Mouse (Mus musculus): Measurements from ENCODE around the gene Chst3. TPM values are rescaled to one million over a fixed set of nuclear protein-coding genes. Genes with fewer than 3 reads are reported as not detected.
"Not testable (repeated sequence)": the region's sequence is repeated elsewhere in the genome, so short reads cannot be mapped to it uniquely, and the experiment has no call there.

Gene Chst3
- polyA plus RNA-seq, 1 experiment: not detected

GRCm38 (mm10) chr10:60172306-60172705 is 46.8 kb downstream of the Chst3 start:
- peaks cover 7% of the 10 kb centered on the region for H3K4me1 ChIP-seq (ENCODE audit: control insufficient read depth, insufficient read depth, low read length)
- 87% methylated on average over 4 of the region's 4 CpGs for WGBS
- H3K27ac ChIP-seq (ENCODE audit: insufficient read depth, low read depth, low read length): no peak overlapping the region
- TF ChIP-seq POLR2A (IDR thresholded peaks at IDR 0.05; ENCODE audit: insufficient read depth, low read depth, low read length) (no peak), CTCF (IDR thresholded peaks at IDR 0.05; ENCODE audit: insufficient read depth, low read depth, low read length) (no peak)
- no peak overlapping the region for H3K4me3 ChIP-seq (ENCODE audit: insufficient read depth, low read depth, low read length)

- whole genome bisulfite sequencing: 99% methylated on average over 5 of the region's 5 CpGs
- Histone ChIP-seq H3K27ac (ENCODE audit: insufficient read depth, low read depth, low read length) (no peak overlapping the region), H3K4me1 (ENCODE audit: control insufficient read depth, insufficient read depth, low read length) (peaks cover 7% of the 10 kb centered on the region), H3K4me3 (ENCODE audit: insufficient read depth, low read depth, low read length) (no peak overlapping the region)
- TF ChIP-seq CTCF (IDR thresholded peaks at IDR 0.05; ENCODE audit: insufficient read depth, low read depth, low read length) (no peak), POLR2A (IDR thresholded peaks at IDR 0.05; ENCODE audit: insufficient read depth, low read depth, low read length) (no peak)
These were observed 47.7 kb downstream of the Chst3 start for GRCm38 (mm10) chr10:60171368-60171767.

DNA sequence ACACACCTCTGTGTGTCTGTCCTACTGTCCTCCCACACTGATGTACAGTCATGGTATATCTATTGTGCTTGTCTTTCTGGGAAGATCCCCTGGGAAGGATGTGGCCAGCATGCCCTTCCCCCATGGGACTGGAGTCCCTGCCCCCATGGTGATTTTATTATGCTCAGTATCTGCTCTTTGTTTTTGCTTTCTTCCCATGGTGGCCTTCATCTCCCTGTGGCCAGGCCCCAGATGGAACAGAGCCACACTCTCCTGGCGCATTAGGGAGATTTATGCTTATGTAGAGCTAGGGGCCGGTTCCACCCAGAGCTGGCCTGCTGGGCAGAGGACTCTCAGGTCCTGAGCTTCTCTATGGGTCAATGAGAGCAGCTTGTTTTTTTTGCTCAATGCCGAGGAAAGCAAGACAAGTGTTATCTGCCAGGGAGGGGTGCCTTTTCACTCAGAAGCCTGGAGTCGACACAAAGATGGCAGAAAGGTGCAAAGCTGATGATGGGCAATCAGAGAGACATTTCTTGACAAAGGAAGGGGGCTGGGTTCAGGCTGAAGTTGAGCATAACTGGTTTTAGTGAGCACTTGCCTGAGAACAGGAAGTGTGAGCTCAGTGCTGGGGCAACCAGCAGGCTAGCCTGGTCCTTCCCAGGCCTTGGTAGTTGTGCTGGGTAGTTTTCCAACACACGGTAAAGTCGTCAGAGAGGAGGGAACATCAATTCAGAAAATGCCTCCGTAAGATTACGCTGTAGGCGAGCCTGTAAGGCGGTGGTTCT is 48.6 kb downstream of the Chst3 start:
- Histone ChIP-seq H3K4me3 (ENCODE audit: insufficient read depth, low read depth, low read length) (no peak overlapping the region), H3K27ac (ENCODE audit: insufficient read depth, low read depth, low read length) (no peak overlapping the region), H3K4me1 (ENCODE audit: control insufficient read depth, insufficient read depth, low read length) (peaks cover 7% of the 10 kb centered on the region)
- TF ChIP-seq POLR2A (IDR thresholded peaks at IDR 0.05; ENCODE audit: insufficient read depth, low read depth, low read length) (no peak), CTCF (IDR thresholded peaks at IDR 0.05; ENCODE audit: insufficient read depth, low read depth, low read length) (no peak)
- 84% methylated on average over 10 of the region's 10 CpGs for WGBS

DNA sequence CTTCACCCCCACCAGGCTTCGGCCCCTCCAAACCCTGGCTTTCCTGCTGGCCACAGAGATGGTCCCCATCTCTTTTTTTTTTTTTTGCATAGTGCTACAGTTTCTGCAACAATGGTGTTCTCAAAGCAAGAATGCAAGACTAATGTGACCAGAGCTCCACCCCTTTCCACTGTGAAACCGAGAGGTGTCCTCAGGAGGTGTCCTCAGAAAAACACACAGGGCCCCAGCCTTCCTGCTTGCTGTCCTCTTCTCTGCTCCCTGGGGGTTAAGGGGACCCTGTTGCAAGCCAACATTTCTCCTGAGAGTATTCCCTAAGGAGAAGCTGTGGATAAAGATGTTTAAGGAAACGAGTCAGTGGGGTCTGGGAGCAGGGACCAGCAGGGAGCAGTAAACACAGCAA is 50.1 kb downstream of the Chst3 start:
- Histone ChIP-seq H3K4me1 (ENCODE audit: control insufficient read depth, insufficient read depth, low read length) (peaks cover 7% of the 10 kb centered on the region), H3K4me3 (ENCODE audit: insufficient read depth, low read depth, low read length) (no peak overlapping the region), H3K27ac (ENCODE audit: insufficient read depth, low read depth, low read length) (no peak overlapping the region)
- TF ChIP-seq CTCF (IDR thresholded peaks at IDR 0.05; ENCODE audit: insufficient read depth, low read depth, low read length) (no peak), POLR2A (IDR thresholded peaks at IDR 0.05; ENCODE audit: insufficient read depth, low read depth, low read length) (no peak)
- WGBS: 81% methylated on average over 3 of the region's 3 CpGs

- 80% methylated on average over 2 of the region's 2 CpGs for WGBS
- H3K27ac ChIP-seq (ENCODE audit: insufficient read depth, low read depth, low read length): no peak overlapping the region
- TF ChIP-seq CTCF (IDR thresholded peaks at IDR 0.05; ENCODE audit: insufficient read depth, low read depth, low read length) (no peak), POLR2A (IDR thresholded peaks at IDR 0.05; ENCODE audit: insufficient read depth, low read depth, low read length) (no peak)
- H3K4me1 ChIP-seq (ENCODE audit: control insufficient read depth, insufficient read depth, low read length): peaks cover 6% of the 10 kb centered on the region
- H3K4me3 ChIP-seq (ENCODE audit: insufficient read depth, low read depth, low read length): no peak overlapping the region
These were observed 50.8 kb downstream of the Chst3 start for GRCm38 (mm10) chr10:60168306-60168705.

GRCm38 (mm10) chr10:60166068-60166467 is 53.0 kb downstream of the Chst3 start:
- WGBS: 60% methylated on average over 3 of the region's 3 CpGs
- Histone ChIP-seq H3K4me1 (ENCODE audit: control insufficient read depth, insufficient read depth, low read length) (no peaks in the 10 kb centered on the region), H3K4me3 (ENCODE audit: insufficient read depth, low read depth, low read length) (no peak overlapping the region), H3K27ac (ENCODE audit: insufficient read depth, low read depth, low read length) (no peak overlapping the region)
- TF ChIP-seq POLR2A (IDR thresholded peaks at IDR 0.05; ENCODE audit: insufficient read depth, low read depth, low read length): no peak
- TF ChIP-seq CTCF (IDR thresholded peaks at IDR 0.05; ENCODE audit: insufficient read depth, low read depth, low read length): no peak

- TF ChIP-seq POLR2A (IDR thresholded peaks at IDR 0.05; ENCODE audit: insufficient read depth, low read depth, low read length) (no peak), CTCF (IDR thresholded peaks at IDR 0.05; ENCODE audit: insufficient read depth, low read depth, low read length) (no peak)
- no peaks in the 10 kb centered on the region for H3K4me1 ChIP-seq (ENCODE audit: control insufficient read depth, insufficient read depth, low read length)
- H3K27ac ChIP-seq (ENCODE audit: insufficient read depth, low read depth, low read length): no peak overlapping the region
- WGBS: 100% methylated on average over 1 of the region's 1 CpGs
- no peak overlapping the region for H3K4me3 ChIP-seq (ENCODE audit: insufficient read depth, low read depth, low read length)
These were observed 54.2 kb downstream of the Chst3 start for GRCm38 (mm10) chr10:60164869-60165268.

GRCm38 (mm10) chr10:60162973-60163255 is 56.1 kb downstream of the Chst3 start:
- Histone ChIP-seq H3K4me1 (ENCODE audit: control insufficient read depth, insufficient read depth, low read length) (no peaks in the 10 kb centered on the region), H3K4me3 (ENCODE audit: insufficient read depth, low read depth, low read length) (no peak overlapping the region), H3K27ac (ENCODE audit: insufficient read depth, low read depth, low read length) (no peak overlapping the region)
- 92% methylated on average over 6 of the region's 6 CpGs for WGBS
- TF ChIP-seq POLR2A (IDR thresholded peaks at IDR 0.05; ENCODE audit: insufficient read depth, low read depth, low read length): no peak
- TF ChIP-seq CTCF (IDR thresholded peaks at IDR 0.05; ENCODE audit: insufficient read depth, low read depth, low read length): no peak

DNA sequence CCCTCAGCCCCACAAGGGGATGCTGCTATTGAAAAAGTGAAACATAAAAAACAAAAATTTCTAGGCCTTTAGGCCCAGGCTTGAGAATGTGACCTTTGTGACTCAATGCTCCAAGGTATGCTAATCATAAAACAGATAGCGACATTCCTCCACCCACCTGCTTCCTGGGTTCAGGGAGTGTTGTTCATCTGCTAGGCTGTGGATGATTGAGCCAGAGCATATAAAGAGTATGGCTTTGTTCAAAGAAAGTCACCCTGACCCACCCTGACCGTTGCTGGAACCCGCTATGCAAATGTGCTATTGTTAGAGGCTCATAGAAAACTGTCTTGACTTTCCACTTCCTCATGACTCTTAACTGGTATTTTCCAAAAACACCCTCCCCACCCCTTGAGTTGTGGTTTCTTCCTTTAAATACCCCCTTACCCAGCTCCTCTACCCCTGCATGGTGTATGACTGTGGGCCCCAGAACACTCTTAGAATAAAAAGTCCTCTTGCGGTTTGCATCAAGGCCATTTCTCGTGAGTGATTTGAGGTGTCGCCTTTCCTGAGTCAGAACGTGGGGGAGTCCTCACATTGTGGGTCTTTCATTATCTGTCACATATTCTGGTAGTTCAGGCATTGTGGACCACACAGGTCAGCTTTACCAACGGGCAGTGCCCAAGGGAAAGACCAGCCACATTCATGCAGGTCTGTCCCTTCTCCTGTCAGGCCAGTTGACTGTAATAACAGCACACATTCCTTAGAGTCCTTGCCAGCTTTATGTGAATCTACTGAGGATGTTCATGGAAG is 56.7 kb downstream of the Chst3 start:
- H3K27ac ChIP-seq (ENCODE audit: insufficient read depth, low read depth, low read length); H3K4me1 ChIP-seq (ENCODE audit: control insufficient read depth, insufficient read depth, low read length); H3K4me3 ChIP-seq (ENCODE audit: insufficient read depth, low read depth, low read length): not testable (repeated sequence)
- 90% methylated on average over 8 of the region's 8 CpGs for WGBS

DNA sequence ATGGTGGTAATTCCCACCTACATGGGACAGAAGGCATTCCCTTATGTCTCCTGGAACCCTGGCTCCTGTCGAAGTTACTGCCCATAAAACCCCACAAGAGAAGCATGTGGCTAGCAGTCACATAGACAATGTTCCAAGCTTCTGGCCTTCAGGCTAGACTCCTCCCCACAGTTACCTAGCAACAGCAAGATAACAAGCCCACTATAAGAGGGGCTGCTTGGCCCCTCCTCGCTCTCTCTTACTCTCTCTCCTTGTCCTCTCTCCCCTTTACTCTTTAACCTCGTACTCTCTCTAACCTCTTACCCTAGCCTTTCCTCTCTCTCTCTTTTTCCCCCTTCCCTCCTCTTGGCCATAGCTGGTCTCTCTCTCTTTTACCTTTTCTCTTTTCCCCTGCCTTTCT is 57.7 kb downstream of the Chst3 start:
- H3K4me1 ChIP-seq (ENCODE audit: control insufficient read depth, insufficient read depth, low read length); H3K27ac ChIP-seq (ENCODE audit: insufficient read depth, low read depth, low read length); H3K4me3 ChIP-seq (ENCODE audit: insufficient read depth, low read depth, low read length): not testable (repeated sequence)
- WGBS: 93% methylated on average over 3 of the region's 3 CpGs
